Mouse (Mus musculus) heart, adult 9 months (tissue): ENCODE results near the gene Vps8.

Source experiments
- DNase-seq, 2 experiments: peaks; one replicate each; pipeline ENCODE4 v3.0.0; 2022; ENCODE audit warnings: low spot score in 2 of 2

The Vps8 gene

GRCm38 (mm10) chr16:21550453-21550852, 127.5 kb downstream of the Vps8 start:
- no peak for DNase-seq

GRCm38 (mm10) chr16:21553506-21553905, 130.6 kb downstream of the Vps8 start:
- no peak for DNase-seq

GRCm38 (mm10) chr16:21562625-21563300, 139.8 kb downstream of the Vps8 start:
- DNase-seq, result no peak

GRCm38 (mm10) chr16:21563322-21563721, 140.4 kb downstream of the Vps8 start:
- DNase-seq, result no peak

GRCm38 (mm10) chr16:21567093-21567492, 144.2 kb downstream of the Vps8 start:
- DNase-seq, result no peak

GRCm38 (mm10) chr16:21569952-21570351, 147.0 kb downstream of the Vps8 start:
- DNase-seq, result no peak

- no peak for DNase-seq
These were observed 147.9 kb downstream of the Vps8 start for GRCm38 (mm10) chr16:21570786-21571185.

GRCm38 (mm10) chr16:21576000-21576420, 153.1 kb downstream of the Vps8 start:
- no peak for DNase-seq

GRCm38 (mm10) chr16:21589110-21589509, 166.2 kb downstream of the Vps8 start:
- DNase-seq, result no peak

- DNase-seq, result peak; percentile 61 to 75
These were observed 167.9 kb downstream of the Vps8 start for GRCm38 (mm10) chr16:21590806-21591205.

GRCm38 (mm10) chr16:21591511-21591910, 168.6 kb downstream of the Vps8 start:
- DNase-seq, result no peak

GRCm38 (mm10) chr16:21595539-21595938, 172.6 kb downstream of the Vps8 start:
- no peak for DNase-seq

GRCm38 (mm10) chr16:21604354-21604753, 181.4 kb downstream of the Vps8 start:
- DNase-seq, result no peak

GRCm38 (mm10) chr16:21606249-21607020, 183.5 kb downstream of the Vps8 start:
- no peak for DNase-seq

- DNase-seq, result no peak
These were observed 184.2 kb downstream of the Vps8 start for GRCm38 (mm10) chr16:21607021-21607650.

GRCm38 (mm10) chr16:21607651-21608040, 184.7 kb downstream of the Vps8 start:
- no peak for DNase-seq

GRCm38 (mm10) chr16:21608176-21608865, 185.4 kb downstream of the Vps8 start:
- no peak for DNase-seq

- DNase-seq, result no peak
These were observed 187.6 kb downstream of the Vps8 start for GRCm38 (mm10) chr16:21610473-21610872.

GRCm38 (mm10) chr16:21615802-21616201, 192.9 kb downstream of the Vps8 start:
- DNase-seq, result peak in 1 of 2 experiments; percentile 18

- no peak for DNase-seq
These were observed 197.7 kb downstream of the Vps8 start for GRCm38 (mm10) chr16:21620630-21621029.

GRCm38 (mm10) chr16:21625784-21626634, 203.1 kb downstream of the Vps8 start:
- no peak for DNase-seq
